Mouse (Mus musculus): Measurements from ENCODE around the gene Gm3250.
"Not testable (repeated sequence)": the region's sequence is repeated elsewhere in the genome, so short reads cannot be mapped to it uniquely, and the experiment has no call there.

The Gm3250 gene

GRCm38 (mm10) chr10:77750686-77751085 lies 31.7 kb downstream of the Gm3250 start:
- DNase-seq (ENCODE audit: low read depth): not testable (repeated sequence)

DNA sequence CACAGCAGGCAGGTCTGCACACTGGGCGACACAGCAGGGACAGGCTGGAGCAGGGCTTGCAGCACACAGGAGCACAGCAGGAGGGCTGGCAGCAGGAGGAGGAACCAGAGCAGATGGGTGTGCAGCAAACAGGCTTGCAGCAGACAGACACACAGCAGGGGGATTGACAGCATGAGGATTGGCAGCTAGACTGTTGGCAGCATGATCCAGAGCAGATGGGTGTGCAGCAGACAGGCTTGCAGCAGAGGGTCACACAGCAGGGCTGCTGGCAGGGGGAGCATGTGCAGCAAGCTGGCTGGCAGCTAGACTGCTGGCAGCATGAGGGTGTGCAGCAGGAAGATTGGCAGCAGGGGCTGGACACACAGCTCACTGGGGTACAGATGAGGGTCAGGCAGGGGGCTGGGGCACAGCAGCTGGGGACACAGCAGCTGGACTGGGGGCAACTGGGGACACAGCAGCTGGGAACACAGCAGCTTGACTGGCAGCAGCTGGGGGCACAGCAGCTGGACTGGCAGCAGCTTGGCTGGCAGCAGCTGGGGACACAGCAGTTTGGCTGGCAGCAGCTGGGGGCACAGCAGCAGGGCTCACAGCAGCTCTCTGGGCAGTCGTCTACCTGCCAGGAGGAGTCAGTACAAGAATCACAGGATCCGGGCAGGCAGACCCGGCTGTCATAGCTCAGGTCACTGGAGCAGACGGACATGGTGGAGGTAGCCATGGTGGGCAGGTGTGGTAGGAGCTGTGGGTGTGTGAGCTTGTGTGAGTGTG lies 40.2 kb downstream of the Gm3250 start, which contains the start of gene Gm18596:
Gene Gm18596, minus strand, starts transcription at position 715 of the 765 bp plus-strand sequence.
- not testable (repeated sequence) for DNase-seq (ENCODE audit: low read depth)

DNA sequence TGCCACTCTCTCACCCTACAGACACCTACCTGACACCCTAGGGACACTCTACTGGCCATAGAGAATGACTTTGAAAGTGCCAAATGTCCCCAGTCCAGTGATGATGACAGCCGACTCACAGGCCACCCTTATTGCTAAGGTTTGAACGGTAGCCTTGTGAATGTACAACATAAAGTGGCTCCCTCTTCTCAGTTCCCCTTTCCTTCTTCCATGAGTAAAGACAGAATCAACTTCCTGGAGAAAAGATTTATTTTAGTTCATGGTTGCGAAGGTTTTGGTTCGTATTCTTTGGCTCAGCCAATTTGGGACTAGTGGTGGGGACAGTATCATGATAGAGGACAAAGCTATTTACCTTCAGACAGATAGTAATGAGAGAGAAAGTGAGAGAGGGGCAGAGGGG lies 43.4 kb downstream of the Gm3250 start:
- no peak for DNase-seq (ENCODE audit: low read depth)

GRCm38 (mm10) chr10:77735928-77736327 lies 46.4 kb downstream of the Gm3250 start:
- DNase-seq (ENCODE audit: low read depth): no peak
